Comparison of ENCODE assay signal across 31 mouse cellular contexts in genomic region chr4:131614434-131614833, GRCm38 (mm10).
"Had no signal": no experiment of that assay in that cellular context is flagged by ENCODE, and none has a peak within 500 bp of the region (broad histone marks: within the 10 kb centered on the region; RNA-seq: fewer than 3 reads in every experiment).

No protein-coding gene starts in this region.

- H3K36me3 ChIP-seq: heart, embryonic 12.5 days; heart, embryonic 13.5 days; heart, embryonic 15.5 days; hindbrain, embryonic 10.5 days; hindbrain, embryonic 12.5 days; hindbrain, embryonic 13.5 days; hindbrain, embryonic 15.5 days; intestine, embryonic 15.5 days had no signal

- H3K4me2 ChIP-seq: heart, embryonic 11.5 days; heart, embryonic 12.5 days; heart, embryonic 13.5 days; heart, embryonic 15.5 days; hindbrain, embryonic 12.5 days; hindbrain, embryonic 13.5 days; hindbrain, embryonic 14.5 days; hindbrain, embryonic 15.5 days; intestine, embryonic 15.5 days had no signal

- H3K27ac ChIP-seq: heart, embryonic 13.5 days; heart, embryonic 15.5 days; hindbrain, embryonic 10.5 days; hindbrain, embryonic 12.5 days; hindbrain, embryonic 13.5 days; hindbrain, embryonic 14.5 days; hindbrain, embryonic 15.5 days; hindbrain, postnatal 0 days; intestine, embryonic 15.5 days; kidney, postnatal 0 days; layer of hippocampus, adult 2 months; left cerebral cortex, adult 2 months had no signal

- H3K4me3 ChIP-seq: heart, embryonic 12.5 days; heart, embryonic 13.5 days; heart, embryonic 15.5 days; hindbrain, embryonic 10.5 days; hindbrain, embryonic 12.5 days; hindbrain, embryonic 13.5 days; hindbrain, embryonic 15.5 days; intestine, embryonic 15.5 days; layer of hippocampus, adult 2 months; left cerebral cortex, adult 2 months had no signal

- ATAC-seq: inflammation-experienced regulatory T-cells, adult 6 months; intestine, embryonic 15.5 days; intestine, embryonic 16.5 days; intestine, postnatal 0 days had no signal

- DNase-seq: heart, postnatal 36 days; heart, postnatal 4 days; kidney, adult 11 months; kidney, adult 18-20 months; kidney, adult 2 months; kidney, adult 8-10 months; kidney, adult 9 months; kidney, postnatal 10 days; kidney, postnatal 14 days; kidney, postnatal 25 days; kidney, postnatal 36 days; kidney, postnatal 4 days; layer of hippocampus, adult 9-11 months; layer of hippocampus, postnatal 36 days had no signal

- H3K9me3 ChIP-seq: heart, embryonic 13.5 days; heart, embryonic 15.5 days; hindbrain, embryonic 12.5 days; hindbrain, embryonic 13.5 days; hindbrain, embryonic 15.5 days; intestine, embryonic 15.5 days had no signal

- H3K4me1 ChIP-seq: heart, embryonic 12.5 days; heart, embryonic 13.5 days; heart, embryonic 15.5 days; hindbrain, embryonic 10.5 days; hindbrain, embryonic 12.5 days; hindbrain, embryonic 13.5 days; hindbrain, embryonic 15.5 days; intestine, embryonic 15.5 days had no signal

- H3K27me3 ChIP-seq: heart, embryonic 15.5 days; hindbrain, embryonic 12.5 days; hindbrain, embryonic 13.5 days; hindbrain, embryonic 15.5 days; intestine, embryonic 15.5 days had no signal

- H3K9ac ChIP-seq: heart, embryonic 12.5 days; heart, embryonic 13.5 days; heart, embryonic 15.5 days; hindbrain, embryonic 12.5 days; hindbrain, embryonic 13.5 days; hindbrain, embryonic 14.5 days; hindbrain, embryonic 15.5 days; intestine, embryonic 15.5 days had no signal
